Mouse (Mus musculus) subcutaneous adipose tissue, adult 2 months (tissue): ENCODE measurements around the gene 4931428L18Rik. TPM values are rescaled to one million over a fixed set of nuclear protein-coding genes. Genes with fewer than 3 reads are reported as not detected.

Experiments
- polyA plus RNA-seq: library from polyadenylated mRNA; depleted of rRNA; stranded (reverse); fragments of >200 nt; gene quantifications from 2 replicates; pipeline ENCODE4 v1.2.3, GENCODE M21; 2012; ENCODE audit warnings: low replicate concordance; rRNA removed

4931428L18Rik gene
- 0.91 and 3.1 TPM in 2 replicates for polyA plus RNA-seq

GRCm38 (mm10) chr1:31222564-31222963 is at the start of gene 4931428L18Rik, which contains the start of gene Pih1d3:
4931428L18Rik (minus strand) TSS chr1:31222684.
Pih1d3 (plus strand) TSS chr1:31222838.

GRCm38 (mm10) chr1:31176101-31176500 is 46.4 kb downstream of the 4931428L18Rik start, which contains the start of gene Lgsn:
Lgsn (plus strand) TSS chr1:31176401.

GRCm38 (mm10) chr1:30977868-30978267 is 244.6 kb downstream of the 4931428L18Rik start, which contains the start of gene AC153137.1:
AC153137.1 (minus strand) TSS chr1:30977968.

Other genes with a start within 250 kb of the 4931428L18Rik start
- not detected in 2 replicates for gene AC153137.1, start 244.7 kb downstream of the 4931428L18Rik start, polyA plus RNA-seq
- not detected in 2 replicates for gene Lgsn, start 46.3 kb downstream of the 4931428L18Rik start, polyA plus RNA-seq
- not detected in 2 replicates for gene Pih1d3, start 154 bp upstream of the 4931428L18Rik start, polyA plus RNA-seq